Mouse (Mus musculus) gastrocnemius, adult 8-10 months (tissue): ENCODE results near the gene Arih1. TPM values are rescaled to one million over a fixed set of nuclear protein-coding genes. Genes with fewer than 3 reads are reported as not detected.
A peak's percentile ranks its signal among the peaks of the same experiment; 100 is the strongest.
"Not testable (repeated sequence)": the region's sequence is repeated elsewhere in the genome, so short reads cannot be mapped to it uniquely, and the experiment has no call there.

Experiments used
- DNase-seq, 2 experiments: peaks; one replicate each; pipeline ENCODE4 v3.0.0; 2022; ENCODE audit warnings: low spot score in 2 of 2
- total RNA-seq, 4 experiments: library from RNA; stranded (reverse); gene quantifications; 2 replicates each; pipeline ENCODE4 v1.2.4; 2022

The Arih1 gene
- total RNA-seq, 4 experiments from 2014 or later = 101 to 124 (median 111) TPM

- DNase-seq = no peak
Observed at GRCm38 (mm10) chr9:59464293-59464692, 22.1 kb downstream of the Arih1 start.

GRCm38 (mm10) chr9:59458997-59459510, 27.4 kb downstream of the Arih1 start:
- peak in 1 of 2 experiments; percentile 10 for DNase-seq

GRCm38 (mm10) chr9:59458416-59458815, 28.0 kb downstream of the Arih1 start:
- DNase-seq = no peak

- no peak for DNase-seq
Observed at GRCm38 (mm10) chr9:59457671-59458070, 28.7 kb downstream of the Arih1 start.

- DNase-seq = no peak
Observed at GRCm38 (mm10) chr9:59455404-59456068, 30.9 kb downstream of the Arih1 start.

GRCm38 (mm10) chr9:59433729-59434128, 52.7 kb downstream of the Arih1 start:
- no peak for DNase-seq

GRCm38 (mm10) chr9:59431626-59432025, 54.8 kb downstream of the Arih1 start:
- DNase-seq = no peak

GRCm38 (mm10) chr9:59420487-59420886, 65.9 kb downstream of the Arih1 start:
- DNase-seq = no peak

- DNase-seq = no peak
Observed at GRCm38 (mm10) chr9:59407271-59407670, 79.1 kb downstream of the Arih1 start.

GRCm38 (mm10) chr9:59389086-59389485, 97.3 kb downstream of the Arih1 start:
- peak; percentile 30 to 61 for DNase-seq

- DNase-seq = no peak
Observed at GRCm38 (mm10) chr9:59388311-59388710, 98.1 kb downstream of the Arih1 start.

GRCm38 (mm10) chr9:59387461-59387860, 99.0 kb downstream of the Arih1 start:
- no peak for DNase-seq

GRCm38 (mm10) chr9:59375626-59376025, 110.8 kb downstream of the Arih1 start:
- DNase-seq = no peak

- DNase-seq = no peak
Observed at GRCm38 (mm10) chr9:59369646-59370045, 116.8 kb downstream of the Arih1 start.

- no peak for DNase-seq
Observed at GRCm38 (mm10) chr9:59369220-59369619, 117.2 kb downstream of the Arih1 start.

GRCm38 (mm10) chr9:59360487-59360886, 125.9 kb downstream of the Arih1 start:
- not testable (repeated sequence) for DNase-seq

GRCm38 (mm10) chr9:59358041-59358440, 128.4 kb downstream of the Arih1 start:
- DNase-seq = not testable (repeated sequence)

GRCm38 (mm10) chr9:59353253-59353639, 133.2 kb downstream of the Arih1 start, which contains the start of gene Bbs4:
TSS of gene Bbs4 (minus strand) at chr9:59353508.
- peak; percentile 82 to 91 for DNase-seq

GRCm38 (mm10) chr9:59352586-59353252, 133.7 kb downstream of the Arih1 start:
- no peak for DNase-seq

GRCm38 (mm10) chr9:59346176-59346575, 140.2 kb downstream of the Arih1 start:
- DNase-seq = no peak

- no peak for DNase-seq
Observed at GRCm38 (mm10) chr9:59340002-59340401, 146.4 kb downstream of the Arih1 start.

GRCm38 (mm10) chr9:59339107-59339506, 147.3 kb downstream of the Arih1 start:
- no peak for DNase-seq

GRCm38 (mm10) chr9:59338411-59338810, 148.0 kb downstream of the Arih1 start:
- DNase-seq = no peak
